Mouse (Mus musculus): ENCODE data around the gene Cdc42bpg.

The Cdc42bpg gene

DNA sequence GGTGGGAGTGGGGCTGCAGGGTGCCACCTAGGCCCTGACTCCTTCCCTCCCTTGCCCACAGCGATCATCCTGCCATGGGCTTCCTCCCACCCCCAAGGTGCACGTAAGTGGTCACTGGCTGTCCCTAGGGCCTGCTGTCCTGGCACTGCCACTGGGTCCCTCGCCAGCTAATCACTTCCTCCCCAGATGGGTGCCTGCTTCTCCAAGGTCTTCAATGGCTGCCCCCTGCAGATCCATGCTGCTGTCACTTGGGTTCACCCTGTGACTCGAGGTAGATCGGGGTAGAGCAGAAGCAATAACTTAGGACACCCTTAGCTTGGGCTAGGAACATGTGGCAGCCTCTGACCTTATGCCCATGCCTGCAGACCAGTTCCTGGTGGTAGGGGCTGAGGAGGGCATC is 39.8 kb downstream of the Cdc42bpg start:
- in situ Hi-C loops (cut with MseI, MboI): no loop called here

- in situ Hi-C loops (cut with MseI, MboI): no loop called here
These were observed 40.4 kb downstream of the Cdc42bpg start for GRCm38 (mm10) chr19:6346661-6347060.

DNA sequence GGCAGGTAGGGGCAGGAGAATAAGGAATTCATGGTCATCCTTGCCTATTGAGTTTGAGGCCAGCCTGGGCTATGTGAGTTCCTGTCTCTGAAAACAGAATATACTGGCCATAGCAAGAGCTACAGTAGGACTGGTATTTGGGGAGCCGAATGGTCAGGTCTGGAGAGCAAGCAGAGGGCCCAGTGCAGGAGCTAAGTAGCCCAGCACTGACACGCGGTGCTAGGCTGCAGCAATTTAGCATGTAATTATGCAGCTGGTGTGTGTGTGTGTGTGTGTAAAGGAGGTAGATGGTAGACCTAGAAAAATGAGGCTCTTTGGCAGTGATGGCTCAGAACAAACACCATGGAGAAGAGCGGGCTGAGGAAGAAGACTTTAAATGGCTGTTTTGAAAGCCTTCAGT is 41.4 kb downstream of the Cdc42bpg start:
- in situ Hi-C loops (cut with MseI, MboI): no loop called here

- in situ Hi-C loops (cut with MseI, MboI): no loop called here
These were observed 42.5 kb downstream of the Cdc42bpg start for GRCm38 (mm10) chr19:6348717-6349116.

DNA sequence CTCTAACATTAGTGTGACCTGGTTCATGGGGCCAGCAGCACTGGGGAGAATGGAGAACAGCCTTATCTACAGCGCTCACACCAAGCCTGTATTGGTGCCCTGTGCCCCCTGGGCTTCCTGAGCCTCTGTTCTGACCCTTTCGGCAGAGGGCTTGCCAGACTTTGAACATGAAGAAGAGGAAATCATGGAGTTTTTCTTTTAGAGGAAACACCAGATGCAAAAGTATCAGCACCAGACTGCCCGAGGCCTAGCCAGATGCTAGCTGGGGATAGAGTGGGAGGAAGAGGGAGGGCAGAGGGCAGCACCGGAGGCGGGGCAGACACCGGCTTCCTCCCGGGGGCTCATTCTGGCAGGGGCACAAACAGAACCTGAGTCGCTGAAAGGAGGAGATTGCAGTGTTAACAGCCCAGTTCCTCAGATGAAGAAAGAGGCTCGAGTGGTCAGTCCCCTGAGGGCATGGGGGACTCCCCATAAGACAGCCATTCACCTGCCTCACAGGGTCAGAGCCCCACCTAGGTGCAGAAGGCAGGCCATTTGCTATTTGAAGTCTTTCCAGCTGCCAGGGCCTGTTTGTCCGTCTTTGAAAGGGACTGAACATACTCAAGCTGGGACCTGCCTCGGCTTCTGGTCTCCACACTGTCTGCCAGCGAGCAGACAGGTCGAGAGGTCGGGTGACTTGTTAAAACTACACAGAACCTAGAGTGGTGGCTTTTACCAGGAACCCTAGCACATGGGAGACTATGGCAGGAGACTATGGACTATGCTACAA is 43.1 kb downstream of the Cdc42bpg start:
- in situ Hi-C loops (cut with MseI, MboI): no loop called here

DNA sequence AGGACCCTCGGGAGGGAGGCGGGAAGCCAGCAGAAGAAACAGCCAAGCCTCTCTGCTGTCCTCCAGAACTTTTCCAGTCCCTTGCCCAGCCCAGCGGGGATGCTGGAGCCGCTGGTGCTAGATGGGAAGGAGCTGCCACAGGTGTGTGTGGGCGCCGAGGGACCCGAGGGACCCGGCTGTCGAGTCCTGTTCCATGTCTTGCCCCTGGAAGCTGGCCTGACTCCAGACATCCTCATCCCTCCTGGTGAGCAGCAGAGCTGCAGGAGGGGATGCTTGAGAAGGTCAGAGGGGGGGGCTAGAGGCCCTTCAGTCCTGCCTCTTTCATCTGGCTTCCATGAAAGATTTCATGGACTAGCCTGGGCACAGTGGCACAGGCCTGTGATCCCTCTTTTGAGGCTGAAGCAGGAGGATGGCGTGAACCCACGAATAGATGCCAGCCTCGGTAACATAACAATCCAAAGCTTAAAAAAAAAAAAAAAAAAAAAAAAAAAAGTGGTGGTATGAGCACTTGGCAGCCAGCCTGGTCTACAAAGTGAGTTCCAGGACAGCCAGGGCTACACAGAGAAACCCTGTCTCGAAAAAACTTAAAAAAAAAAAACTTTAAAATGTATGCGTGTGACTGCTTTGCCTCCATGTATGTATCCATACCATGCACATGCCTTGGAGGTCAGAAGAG is 45.3 kb downstream of the Cdc42bpg start:
- in situ Hi-C loops (cut with MseI, MboI): no loop called here

GRCm38 (mm10) chr19:6352107-6352505 is 45.9 kb downstream of the Cdc42bpg start:
- in situ Hi-C loops (cut with MseI, MboI): no loop called here

GRCm38 (mm10) chr19:6354030-6354429 is 47.8 kb downstream of the Cdc42bpg start:
- in situ Hi-C loops (cut with MseI, MboI): no loop called here

- in situ Hi-C loops (cut with MseI, MboI): no loop called here
These were observed 55.0 kb downstream of the Cdc42bpg start for GRCm38 (mm10) chr19:6361291-6361690.

GRCm38 (mm10) chr19:6363091-6363410 is 56.8 kb downstream of the Cdc42bpg start:
- in situ Hi-C loops (cut with MseI, MboI): no loop called here

- in situ Hi-C loops (cut with MseI, MboI): no loop called here
These were observed 57.4 kb downstream of the Cdc42bpg start, which contains the start of gene Sf1 for GRCm38 (mm10) chr19:6363411-6364240. Gene Sf1 (plus strand): TSS chr19:6363690.

DNA sequence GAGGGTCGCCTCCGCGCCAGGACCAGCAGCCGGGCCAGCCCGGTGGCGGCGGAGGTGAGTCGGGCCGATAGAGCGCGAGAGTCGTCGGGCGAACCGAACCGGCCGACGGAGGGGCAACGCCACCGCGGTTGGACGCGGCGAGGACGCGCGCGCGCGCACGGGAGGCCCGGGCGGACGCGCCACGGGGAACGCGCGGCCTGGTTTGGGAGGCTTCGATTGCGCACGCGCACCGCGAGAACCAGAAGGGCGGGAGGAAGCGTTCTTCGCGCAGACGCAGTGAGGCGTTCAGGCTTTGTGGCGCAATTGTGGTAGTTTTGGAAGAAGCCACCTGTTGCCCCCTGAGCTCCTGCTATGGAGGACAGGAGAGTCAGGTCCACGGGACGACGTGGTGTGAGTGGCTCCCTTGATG is 58.1 kb downstream of the Cdc42bpg start:
- in situ Hi-C loops (cut with MseI, MboI): no loop called here

DNA sequence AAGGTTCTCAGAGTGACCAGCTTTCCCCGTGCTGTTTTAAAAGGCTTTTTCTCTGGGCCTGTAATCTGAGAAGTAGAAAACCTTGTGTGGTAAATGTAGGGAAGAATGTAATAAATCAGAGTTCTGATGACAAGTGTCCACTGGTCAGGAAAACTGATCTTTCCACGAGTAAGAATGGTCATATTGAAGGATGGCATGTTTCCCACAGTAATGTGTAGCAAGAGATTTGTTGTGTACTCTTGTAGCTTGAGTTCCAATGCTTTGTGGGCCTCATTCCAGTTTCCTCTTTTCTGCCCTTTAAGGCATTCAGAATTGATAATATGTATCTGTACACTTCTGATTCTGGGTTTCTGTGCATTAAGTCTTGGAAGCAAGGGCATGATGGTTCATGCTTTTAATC is 58.6 kb downstream of the Cdc42bpg start:
- in situ Hi-C loops (cut with MseI, MboI): no loop called here

- in situ Hi-C loops (cut with MseI, MboI): no loop called here
These were observed 63.9 kb downstream of the Cdc42bpg start for GRCm38 (mm10) chr19:6370175-6370574.

DNA sequence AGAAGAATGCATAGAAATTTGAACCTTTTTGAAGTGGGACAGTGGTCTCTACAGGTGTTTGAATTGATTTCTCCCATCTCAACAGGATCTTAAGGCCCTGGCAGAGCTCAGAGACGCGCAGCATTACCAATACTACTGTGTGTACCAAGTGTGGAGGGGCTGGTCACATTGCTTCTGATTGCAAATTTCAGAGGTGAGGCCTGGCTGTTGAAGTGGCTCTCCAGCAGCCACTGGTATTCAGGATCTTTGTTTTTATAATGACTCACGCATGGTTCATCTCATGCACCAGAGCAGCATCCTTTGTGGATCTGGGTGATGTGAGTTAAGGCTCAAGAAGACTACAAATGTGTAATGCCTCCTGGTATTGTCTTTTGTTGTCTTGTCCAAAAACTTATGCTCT is 66.2 kb downstream of the Cdc42bpg start:
- in situ Hi-C loops (cut with MseI, MboI): no loop called here

DNA sequence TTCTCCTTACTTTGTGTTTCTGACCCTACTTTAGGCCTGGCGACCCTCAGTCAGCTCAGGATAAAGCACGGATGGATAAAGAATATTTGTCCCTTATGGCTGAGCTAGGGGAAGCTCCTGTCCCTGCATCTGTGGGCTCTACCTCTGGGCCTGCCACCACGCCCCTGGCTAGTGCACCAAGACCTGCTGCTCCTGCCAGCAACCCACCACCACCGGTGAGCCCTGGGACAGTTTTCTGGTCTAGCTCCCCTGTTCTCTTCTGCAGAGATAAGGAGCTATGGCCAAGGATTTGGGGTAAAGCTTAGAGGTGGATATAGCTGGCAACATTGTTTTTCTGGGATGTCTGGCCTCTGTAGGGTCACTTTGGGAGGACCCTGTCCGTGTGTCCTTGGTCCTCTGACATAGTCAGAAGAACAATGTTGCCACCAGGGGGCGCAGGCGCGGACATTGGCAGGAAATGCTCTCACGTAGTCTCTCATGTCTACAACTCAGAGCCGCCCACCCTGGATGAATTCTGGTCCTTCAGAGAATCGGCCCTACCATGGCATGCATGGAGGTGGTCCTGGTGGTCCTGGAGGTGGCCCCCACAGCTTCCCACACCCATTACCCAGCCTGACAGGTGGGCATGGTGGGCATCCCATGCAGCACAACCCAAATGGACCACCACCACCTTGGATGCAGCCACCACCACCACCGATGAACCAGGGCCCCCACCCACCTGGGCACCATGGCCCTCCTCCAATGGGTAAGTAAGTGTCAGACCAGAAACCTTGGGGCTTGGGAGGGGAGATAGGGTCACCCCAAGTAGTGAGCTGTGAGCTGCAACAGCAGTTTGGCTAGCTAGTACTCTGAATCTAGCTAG is 67.5 kb downstream of the Cdc42bpg start:
- in situ Hi-C loops (cut with MseI, MboI): no loop called here

DNA sequence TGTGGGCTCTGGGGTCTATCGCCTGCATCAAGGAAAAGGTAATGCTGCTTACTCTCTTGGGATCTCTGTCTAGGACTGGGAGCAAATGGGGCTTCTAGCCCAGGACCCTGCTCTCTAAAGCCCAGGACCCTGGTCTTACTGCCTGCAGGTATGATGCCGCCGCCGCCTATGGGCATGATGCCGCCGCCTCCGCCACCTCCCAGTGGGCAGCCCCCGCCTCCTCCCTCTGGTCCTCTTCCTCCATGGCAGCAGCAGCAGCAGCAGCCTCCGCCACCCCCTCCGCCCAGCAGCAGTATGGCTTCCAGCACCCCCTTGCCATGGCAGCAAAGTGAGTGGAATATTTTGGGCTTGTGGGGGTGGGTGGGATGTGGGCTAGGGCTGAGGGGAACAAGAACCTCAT is 68.3 kb downstream of the Cdc42bpg start:
- in situ Hi-C loops (cut with MseI, MboI): no loop called here
